Mouse (Mus musculus) ES-E14 (cell line): ENCODE measurements around the gene Arrdc5. TPM values are rescaled to one million over a fixed set of nuclear protein-coding genes. Genes with fewer than 3 reads are reported as not detected.

Experiments
- DNase-seq: peaks from one replicate; pipeline ENCODE4 v3.0.0-alpha.2; 2013; ENCODE audit warnings: low read depth, low spot score
- H3K27ac ChIP-seq: 2 replicates; pipeline ENCODE4 v1.5.1; 2012; ENCODE audit warnings: low read depth, mild to moderate bottlenecking, low read length, moderate library complexity, mixed read lengths; ENCODE audit not compliant: poor library complexity, insufficient read depth, severe bottlenecking
- H3K36me3 ChIP-seq: 2 replicates; pipeline ENCODE4 v1.6.1; 2012; ENCODE audit warnings: mild to moderate bottlenecking, low read length, moderate library complexity, mixed read lengths; ENCODE audit not compliant: control insufficient read depth, poor library complexity, insufficient read depth, severe bottlenecking
- H3K4me1 ChIP-seq, 2 experiments: fragments of 150-350 bp in 1 of 2; sonication (generic) in 1 of 2; 2 replicates each; pipeline ENCODE4 v1.6.1; 2012; ENCODE audit warnings: low read length in 2 of 2, mild to moderate bottlenecking in 1 of 2, mixed read lengths in 1 of 2; ENCODE audit not compliant: control insufficient read depth in 2 of 2, insufficient read depth in 2 of 2, poor library complexity in 1 of 2
- H3K4me3 ChIP-seq, 2 experiments: fragments of 150-350 bp in 1 of 2; sonication (generic) in 1 of 2; 2 replicates each; pipeline ENCODE4 v1.5.1; 2012; ENCODE audit warnings: low read length in 2 of 2, low read depth in 1 of 2, mild to moderate bottlenecking in 1 of 2, mixed read lengths in 1 of 2; ENCODE audit not compliant: insufficient read depth in 1 of 2, poor library complexity in 1 of 2, severe bottlenecking in 1 of 2
- H3K9ac ChIP-seq: 2 replicates; pipeline ENCODE4 v1.6.1; 2012; ENCODE audit warnings: low read depth, mild to moderate bottlenecking, low read length, mixed read lengths; ENCODE audit not compliant: poor library complexity, insufficient read depth, severe bottlenecking
- H3K9me3 ChIP-seq: fragments of 150-350 bp; sonication (generic); 2 replicates; pipeline ENCODE4 v1.6.1; 2012; ENCODE audit warnings: low read depth, mild to moderate bottlenecking, low read length; ENCODE audit not compliant: control insufficient read depth, insufficient read depth
- CHD2 ChIP-seq: IDR thresholded peaks from 2 replicates; pipeline ENCODE4 v1.6.1; 2014; ENCODE audit warnings: mild to moderate bottlenecking, low read depth, low read length, inconsistent platforms
- HCFC1 ChIP-seq: IDR thresholded peaks from 2 replicates; pipeline ENCODE4 v1.6.1; 2012; ENCODE audit warnings: low read length, inconsistent platforms, borderline replicate concordance; ENCODE audit not compliant: insufficient read depth
- MAFK ChIP-seq: IDR thresholded peaks from 2 replicates; pipeline ENCODE4 v1.6.1; 2014; ENCODE audit warnings: mild to moderate bottlenecking, low read depth, low read length, inconsistent platforms; ENCODE audit not compliant: insufficient read depth
- ZC3H11A ChIP-seq: IDR thresholded peaks from 2 replicates; pipeline ENCODE4 v1.6.1; 2012; ENCODE audit warnings: low read depth, mild to moderate bottlenecking, inconsistent platforms, low read length, borderline replicate concordance
- ZNF384 ChIP-seq: IDR thresholded peaks from 2 replicates; pipeline ENCODE4 v1.6.1; 2012; ENCODE audit warnings: low read depth, low read length, inconsistent platforms
- in situ Hi-C, 2 experiments: fragments of 600-800 bp; cut with MboI; formaldehyde crosslinking; loops; one replicate each; pipeline ENCODE4 v1.15.1; 2025; ENCODE audit warnings: low sequenced_read_pairs in 2 of 2, inconsistent platforms in 1 of 2; ENCODE audit not compliant: unreplicated experiment in 2 of 2
- total RNA-seq: library from RNA; depleted of rRNA; stranded (reverse); fragments of 300-350 nt; gene quantifications from 2 replicates; pipeline ENCODE4 v1.2.3, GENCODE M21; 2012

The Arrdc5 gene
- total RNA-seq, 1 experiment: not detected

- TF ChIP-seq HCFC1: no peak
- no peak for TF ChIP-seq ZC3H11A
- no peak for TF ChIP-seq ZNF384
- H3K9me3 ChIP-seq: no peaks in the 10 kb centered on the region
- no peak overlapping the region for H3K9ac ChIP-seq
- H3K4me3 ChIP-seq: no peak overlapping the region
- DNase-seq: no peak
- in situ Hi-C loops: no loop called here
- H3K4me1 ChIP-seq: peaks cover 0 to 3% of the 10 kb centered on the region in 2 experiments; a peak in 1 of 4 replicates
- no peak overlapping the region for H3K27ac ChIP-seq
- peaks cover 6% of the 10 kb centered on the region; the same call in 1 of the 2 replicates for H3K36me3 ChIP-seq
These were observed 28.4 kb downstream of the Arrdc5 start for GRCm38 (mm10) chr17:56271609-56272253.

- H3K36me3 ChIP-seq: peaks cover 6% of the 10 kb centered on the region; the same call in 1 of the 2 replicates
These were observed 30.3 kb downstream of the Arrdc5 start for GRCm38 (mm10) chr17:56269741-56270140.

GRCm38 (mm10) chr17:56269153-56269630, 30.9 kb downstream of the Arrdc5 start:
- TF ChIP-seq HCFC1 (peak; percentile 90), ZC3H11A (no peak)
- Histone ChIP-seq H3K4me1 (peaks cover 0 to 14% of the 10 kb centered on the region in 2 experiments; a peak in 1 of 4 replicates), H3K27ac (no peak overlapping the region; the same call in 1 of the 2 replicates), H3K36me3 (peaks cover 6% of the 10 kb centered on the region; the same call in 1 of the 2 replicates), H3K9me3 (no peaks in the 10 kb centered on the region), H3K4me3 (peak overlapping the region; percentile 44 to 49), H3K9ac (peak overlapping the region; percentile 60; the same call in 1 of the 2 replicates)
- no peak for DNase-seq
- in situ Hi-C loops: no loop called here

More at GRCm38 (mm10) chr17:56269741-56270140, 30.3 kb downstream of the Arrdc5 start:
- Histone ChIP-seq H3K9ac (peak overlapping the region; percentile 60; the same call in 1 of the 2 replicates), H3K9me3 (no peaks in the 10 kb centered on the region), H3K4me1 (peaks cover 0 to 14% of the 10 kb centered on the region in 2 experiments; a peak in 1 of 4 replicates), H3K4me3 (0 out of 4 replicates have a peak overlapping the region, but pooled peaks of 1 of the 2 experiments have one; percentile 49), H3K27ac (no peak overlapping the region)
- no peak for DNase-seq
- TF ChIP-seq MAFK: no peak
- no peak for TF ChIP-seq HCFC1
- in situ Hi-C loops: no loop called here

- Histone ChIP-seq H3K9ac (no peak overlapping the region), H3K9me3 (no peaks in the 10 kb centered on the region), H3K4me3 (no peak overlapping the region), H3K36me3 (peaks cover 12% of the 10 kb centered on the region; the same call in 1 of the 2 replicates), H3K4me1 (peaks cover 1 to 15% of the 10 kb centered on the region in 2 experiments; a peak in 3 of 4 replicates), H3K27ac (no peak overlapping the region)
- DNase-seq: no peak
- in situ Hi-C loops: no loop called here
- no peak for TF ChIP-seq ZC3H11A
- no peak for TF ChIP-seq ZNF384
- no peak for TF ChIP-seq MAFK
- TF ChIP-seq HCFC1: no peak
- no peak for TF ChIP-seq CHD2
These were observed 33.8 kb downstream of the Arrdc5 start for GRCm38 (mm10) chr17:56266271-56266670.

GRCm38 (mm10) chr17:56265869-56266268, 34.2 kb downstream of the Arrdc5 start:
- no peak overlapping the region for H3K4me3 ChIP-seq
- H3K4me1 ChIP-seq: peaks cover 2 to 18% of the 10 kb centered on the region in 2 experiments; a peak in 3 of 4 replicates
- DNase-seq: no peak
- H3K27ac ChIP-seq: no peak overlapping the region
- TF ChIP-seq CHD2 (no peak), MAFK (0 out of 2 replicates have a peak, but pooled peaks have one; percentile 41), ZC3H11A (no peak)
- no peak overlapping the region for H3K9ac ChIP-seq
- H3K36me3 ChIP-seq: peaks cover 11% of the 10 kb centered on the region; the same call in 1 of the 2 replicates
- H3K9me3 ChIP-seq: no peaks in the 10 kb centered on the region
- in situ Hi-C loops: no loop called here
